Mouse (Mus musculus): ENCODE data around the gene Endou.

GRCm38 (mm10) chr15:97715083-97715482 lies 16.1 kb downstream of the Endou start:
- TF ChIP-seq GATA1 (IDR thresholded peaks at IDR 0.05; ENCODE audit: low read length), result no peak
- no peak for TF ChIP-seq TAL1 (IDR thresholded peaks at IDR 0.05; ENCODE audit: low read length)
